Mouse (Mus musculus) forebrain, embryonic 10.5 days (tissue): ENCODE results near the gene Anp32a. TPM values are rescaled to one million over a fixed set of nuclear protein-coding genes. Genes with fewer than 3 reads are reported as not detected.

Experiments
- DNase-seq: peaks from one replicate; pipeline ENCODE4 v3.0.0-alpha.2; 2017; ENCODE audit warnings: low spot score; ENCODE audit errors: extremely low spot score
- H3K27ac ChIP-seq: fragments of 300-500 bp; sonication (generic); 2 replicates; pipeline ENCODE4 v1.5.1; 2016; ENCODE audit warnings: mild to moderate bottlenecking
- H3K27me3 ChIP-seq: fragments of 300-500 bp; sonication (generic); 2 replicates; pipeline ENCODE4 v1.6.1; 2016; ENCODE audit warnings: mild to moderate bottlenecking; ENCODE audit not compliant: poor library complexity, severe bottlenecking
- H3K36me3 ChIP-seq: fragments of 300-500 bp; sonication (generic); replicated peaks from 2 replicates; pipeline ENCODE4 v1.6.1; 2016; ENCODE audit warnings: mild to moderate bottlenecking, moderate library complexity
- H3K4me1 ChIP-seq: fragments of 300-500 bp; sonication (generic); 2 replicates; pipeline ENCODE4 v1.6.1; 2016
- H3K4me3 ChIP-seq: fragments of 300-500 bp; sonication (generic); 2 replicates; pipeline ENCODE4 v1.5.1; 2016; ENCODE audit warnings: mild to moderate bottlenecking, moderate library complexity
- H3K9me3 ChIP-seq: fragments of 300-500 bp; sonication (generic); 2 replicates; pipeline ENCODE4 v1.6.1; 2016; ENCODE audit warnings: mild to moderate bottlenecking, moderate library complexity
- WGBS: fragments of 180-500 bp; shearing (Covaris S2); methylation state at CpG from one replicate; pipeline ENCODE4 v1.1.7; 2016; 5-methylcytosine and 5-hydroxymethylcytosine counted together
- polyA plus RNA-seq: library from polyadenylated mRNA; unstranded; fragments of >200 nt; fragmentation: Nextera tagmentation; extraction: Ambion mirVana; gene quantifications from 2 replicates; pipeline ENCODE4 v1.2.1, GENCODE M21; 2016

Anp32a gene
- polyA plus RNA-seq, 1 experiment from 2014 or later: 224 TPM

- H3K27ac ChIP-seq: no peak overlapping the region
- peaks cover 3% of the 10 kb centered on the region for H3K4me1 ChIP-seq
- no peaks in the 10 kb centered on the region for H3K9me3 ChIP-seq
- no peaks in the 10 kb centered on the region for H3K27me3 ChIP-seq
- H3K4me3 ChIP-seq: no peak overlapping the region
- DNase-seq: no peak
- no peaks in the 10 kb centered on the region for H3K36me3 ChIP-seq
- 90% methylated on average over 7 of the region's 7 CpGs for WGBS
Measured at GRCm38 (mm10) chr9:62406423-62407013, 65.4 kb downstream of the Anp32a start.

- H3K9me3 ChIP-seq: no peaks in the 10 kb centered on the region
- no peaks in the 10 kb centered on the region for H3K27me3 ChIP-seq
- no peak overlapping the region for H3K27ac ChIP-seq
- no peaks in the 10 kb centered on the region for H3K4me1 ChIP-seq
- no peak overlapping the region for H3K4me3 ChIP-seq
- H3K36me3 ChIP-seq: no peaks in the 10 kb centered on the region
- 82% methylated on average over 5 of the region's 5 CpGs for whole genome bisulfite sequencing
- no peak for DNase-seq
Measured at GRCm38 (mm10) chr9:62407357-62408146, 66.5 kb downstream of the Anp32a start.

- Histone ChIP-seq H3K27ac (no peak overlapping the region), H3K27me3 (no peaks in the 10 kb centered on the region; the same call in 1 of the 2 replicates), H3K9me3 (peaks cover 8% of the 10 kb centered on the region; the same call in 1 of the 2 replicates), H3K36me3 (no peaks in the 10 kb centered on the region), H3K4me3 (no peak overlapping the region), H3K4me1 (peaks cover 45% of the 10 kb centered on the region)
- 63% methylated on average over 5 of the region's 5 CpGs for WGBS
- DNase-seq: no peak
Measured at GRCm38 (mm10) chr9:62418742-62419141, 77.6 kb downstream of the Anp32a start.

GRCm38 (mm10) chr9:62420261-62420917, 79.3 kb downstream of the Anp32a start:
- H3K9me3 ChIP-seq: peaks cover 6% of the 10 kb centered on the region; the same call in 1 of the 2 replicates
- peak overlapping the region; percentile 81 for H3K27ac ChIP-seq
- H3K4me1 ChIP-seq: peaks cover 34% of the 10 kb centered on the region
- H3K27me3 ChIP-seq: no peaks in the 10 kb centered on the region; the same call in 1 of the 2 replicates
- peak overlapping the region; percentile 44 for H3K4me3 ChIP-seq
- 32% methylated on average over 10 of the region's 10 CpGs for WGBS
- H3K36me3 ChIP-seq: peaks cover 14% of the 10 kb centered on the region; the same call in 1 of the 2 replicates
- DNase-seq: peak; percentile 36

- Histone ChIP-seq H3K27ac (peak overlapping the region; percentile 81), H3K9me3 (peaks cover 6% of the 10 kb centered on the region; the same call in 1 of the 2 replicates)
Measured at GRCm38 (mm10) chr9:62421027-62421426, 79.9 kb downstream of the Anp32a start.

GRCm38 (mm10) chr9:62421911-62422310, 80.8 kb downstream of the Anp32a start:
- H3K9me3 ChIP-seq: peaks cover 6% of the 10 kb centered on the region; the same call in 1 of the 2 replicates
- no peaks in the 10 kb centered on the region; the same call in 1 of the 2 replicates for H3K27me3 ChIP-seq
- DNase-seq: no peak
- no peak overlapping the region for H3K4me3 ChIP-seq
- 96% methylated on average over 6 of the region's 6 CpGs for WGBS
- peaks cover 23% of the 10 kb centered on the region; the same call in 1 of the 2 replicates for H3K36me3 ChIP-seq
- no peak overlapping the region for H3K27ac ChIP-seq
- H3K4me1 ChIP-seq: peaks cover 22% of the 10 kb centered on the region

More at GRCm38 (mm10) chr9:62421027-62421426, 79.9 kb downstream of the Anp32a start:
- peak overlapping the region; percentile 44 for H3K4me3 ChIP-seq
- no peaks in the 10 kb centered on the region; the same call in 1 of the 2 replicates for H3K27me3 ChIP-seq
- peaks cover 14% of the 10 kb centered on the region; the same call in 1 of the 2 replicates for H3K36me3 ChIP-seq
- WGBS: under 1% methylated on average over 13 of the region's 13 CpGs
- peak; percentile 58 for DNase-seq
- H3K4me1 ChIP-seq: peaks cover 27% of the 10 kb centered on the region

GRCm38 (mm10) chr9:62422926-62423325, 81.8 kb downstream of the Anp32a start:
- H3K4me1 ChIP-seq: peaks cover 22% of the 10 kb centered on the region
- DNase-seq: no peak
- H3K36me3 ChIP-seq: peaks cover 30% of the 10 kb centered on the region; the same call in 1 of the 2 replicates
- peaks cover 6% of the 10 kb centered on the region; the same call in 1 of the 2 replicates for H3K9me3 ChIP-seq
- no peak overlapping the region for H3K4me3 ChIP-seq
- H3K27ac ChIP-seq: no peak overlapping the region
- H3K27me3 ChIP-seq: no peaks in the 10 kb centered on the region; the same call in 1 of the 2 replicates
- WGBS: 91% methylated on average over 10 of the region's 10 CpGs

- DNase-seq: no peak
- no peaks in the 10 kb centered on the region; the same call in 1 of the 2 replicates for H3K27me3 ChIP-seq
Measured at GRCm38 (mm10) chr9:62423871-62424270, 82.8 kb downstream of the Anp32a start.

GRCm38 (mm10) chr9:62425265-62425664, 84.2 kb downstream of the Anp32a start:
- Histone ChIP-seq H3K27ac (no peak overlapping the region), H3K27me3 (no peaks in the 10 kb centered on the region; the same call in 1 of the 2 replicates), H3K4me1 (peaks cover 14% of the 10 kb centered on the region), H3K36me3 (peaks cover 47% of the 10 kb centered on the region), H3K9me3 (no peaks in the 10 kb centered on the region), H3K4me3 (no peak overlapping the region)
- 70% methylated on average over 5 of the region's 5 CpGs for WGBS
- no peak for DNase-seq

More at GRCm38 (mm10) chr9:62423871-62424270, 82.8 kb downstream of the Anp32a start:
- 98% methylated on average over 10 of the region's 10 CpGs for WGBS
- Histone ChIP-seq H3K4me1 (peaks cover 22% of the 10 kb centered on the region), H3K4me3 (no peak overlapping the region), H3K9me3 (peaks cover 2% of the 10 kb centered on the region; the same call in 1 of the 2 replicates), H3K27ac (no peak overlapping the region), H3K36me3 (peaks cover 39% of the 10 kb centered on the region)

GRCm38 (mm10) chr9:62426021-62426420, 84.9 kb downstream of the Anp32a start:
- peaks cover 6% of the 10 kb centered on the region for H3K4me1 ChIP-seq
- H3K4me3 ChIP-seq: no peak overlapping the region
- WGBS: 95% methylated on average over 19 of the region's 19 CpGs
- H3K27ac ChIP-seq: no peak overlapping the region
- DNase-seq: no peak
- H3K9me3 ChIP-seq: no peaks in the 10 kb centered on the region
- H3K36me3 ChIP-seq: peaks cover 55% of the 10 kb centered on the region
- H3K27me3 ChIP-seq: no peaks in the 10 kb centered on the region; the same call in 1 of the 2 replicates

GRCm38 (mm10) chr9:62426531-62426930, 85.4 kb downstream of the Anp32a start:
- H3K36me3 ChIP-seq: peaks cover 60% of the 10 kb centered on the region

GRCm38 (mm10) chr9:62427010-62427409, 85.9 kb downstream of the Anp32a start:
- Histone ChIP-seq H3K36me3 (peaks cover 60% of the 10 kb centered on the region), H3K27me3 (no peaks in the 10 kb centered on the region; the same call in 1 of the 2 replicates), H3K9me3 (no peaks in the 10 kb centered on the region), H3K27ac (no peak overlapping the region), H3K4me3 (no peak overlapping the region), H3K4me1 (peaks cover 3% of the 10 kb centered on the region; the same call in 1 of the 2 replicates)
- 92% methylated on average over 8 of the region's 8 CpGs for WGBS
- DNase-seq: no peak

More at GRCm38 (mm10) chr9:62426531-62426930, 85.4 kb downstream of the Anp32a start:
- no peaks in the 10 kb centered on the region; the same call in 1 of the 2 replicates for H3K27me3 ChIP-seq
- 92% methylated on average over 6 of the region's 6 CpGs for WGBS
- no peaks in the 10 kb centered on the region for H3K9me3 ChIP-seq
- no peak overlapping the region for H3K4me3 ChIP-seq
- no peak overlapping the region for H3K27ac ChIP-seq
- H3K4me1 ChIP-seq: peaks cover 1% of the 10 kb centered on the region
- DNase-seq: no peak
